Mouse (Mus musculus) neural tube, embryonic 11.5 days (tissue): Measurements from ENCODE around the gene Slc35c2. TPM values are rescaled to one million over a fixed set of nuclear protein-coding genes. Genes with fewer than 3 reads are reported as not detected.

Experiments used
- ATAC-seq: fragments of 200-750 bp; cut with Nextera tagmentation; 2 replicates; pipeline ENCODE4 v1.8.0; 2017; ENCODE audit warnings: moderate number of reproducible peaks, mild to moderate bottlenecking, moderate TSS enrichment, moderate library complexity; ENCODE audit not compliant: insufficient read depth, low FRiP score, low TSS enrichment
- DNase-seq: peaks from one replicate; pipeline ENCODE4 v3.0.0-alpha.2; 2015; ENCODE audit warnings: low spot score
- H3K27ac ChIP-seq: fragments of 300-500 bp; sonication (generic); 2 replicates; pipeline ENCODE4 v1.5.1; 2014; ENCODE audit warnings: low read depth, mild to moderate bottlenecking, low read length
- H3K27me3 ChIP-seq: fragments of 300-500 bp; sonication (generic); 2 replicates; pipeline ENCODE4 v1.6.1; 2014; ENCODE audit warnings: mild to moderate bottlenecking, low read length, mixed read lengths; ENCODE audit not compliant: control insufficient read depth, insufficient read depth
- H3K36me3 ChIP-seq: fragments of 300-500 bp; sonication (generic); 2 replicates; pipeline ENCODE4 v1.6.1; 2014; ENCODE audit warnings: mild to moderate bottlenecking, low read length, moderate library complexity, mixed read lengths; ENCODE audit not compliant: control insufficient read depth, insufficient read depth
- H3K4me1 ChIP-seq: fragments of 300-500 bp; sonication (generic); 2 replicates; pipeline ENCODE4 v1.6.1; 2014; ENCODE audit warnings: low read length, mixed read lengths; ENCODE audit not compliant: control insufficient read depth, insufficient read depth
- H3K4me2 ChIP-seq: fragments of 300-500 bp; sonication (generic); 2 replicates; pipeline ENCODE4 v1.6.1; 2014; ENCODE audit warnings: low read depth, mild to moderate bottlenecking, moderate library complexity
- H3K4me3 ChIP-seq: fragments of 300-500 bp; sonication (generic); 2 replicates; pipeline ENCODE4 v1.5.1; 2014; ENCODE audit warnings: low read depth, low read length
- H3K9ac ChIP-seq: fragments of 300-500 bp; sonication (generic); 2 replicates; pipeline ENCODE4 v1.6.1; 2014; ENCODE audit warnings: mild to moderate bottlenecking, low read length
- H3K9me3 ChIP-seq: fragments of 300-500 bp; sonication (generic); 2 replicates; pipeline ENCODE4 v1.6.1; 2016; ENCODE audit warnings: low read length; ENCODE audit not compliant: control insufficient read depth
- whole genome bisulfite sequencing: fragments of 180-500 bp; shearing (Covaris S2); extraction: QIAGEN DNeasy Blood & Tissue Kit; methylation state at CpG from one replicate; pipeline ENCODE4 v1.1.7; 2014; 5-methylcytosine and 5-hydroxymethylcytosine counted together
- polyA plus RNA-seq: library from polyadenylated mRNA; unstranded; fragments of >200 nt; fragmentation: Nextera tagmentation; extraction: Ambion mirVana; gene quantifications from 2 replicates; pipeline ENCODE4 v1.2.1, GENCODE M21; 2014

Slc35c2 gene
- polyA plus RNA-seq, result 47.3 and 48.2 TPM in 2 replicates

DNA sequence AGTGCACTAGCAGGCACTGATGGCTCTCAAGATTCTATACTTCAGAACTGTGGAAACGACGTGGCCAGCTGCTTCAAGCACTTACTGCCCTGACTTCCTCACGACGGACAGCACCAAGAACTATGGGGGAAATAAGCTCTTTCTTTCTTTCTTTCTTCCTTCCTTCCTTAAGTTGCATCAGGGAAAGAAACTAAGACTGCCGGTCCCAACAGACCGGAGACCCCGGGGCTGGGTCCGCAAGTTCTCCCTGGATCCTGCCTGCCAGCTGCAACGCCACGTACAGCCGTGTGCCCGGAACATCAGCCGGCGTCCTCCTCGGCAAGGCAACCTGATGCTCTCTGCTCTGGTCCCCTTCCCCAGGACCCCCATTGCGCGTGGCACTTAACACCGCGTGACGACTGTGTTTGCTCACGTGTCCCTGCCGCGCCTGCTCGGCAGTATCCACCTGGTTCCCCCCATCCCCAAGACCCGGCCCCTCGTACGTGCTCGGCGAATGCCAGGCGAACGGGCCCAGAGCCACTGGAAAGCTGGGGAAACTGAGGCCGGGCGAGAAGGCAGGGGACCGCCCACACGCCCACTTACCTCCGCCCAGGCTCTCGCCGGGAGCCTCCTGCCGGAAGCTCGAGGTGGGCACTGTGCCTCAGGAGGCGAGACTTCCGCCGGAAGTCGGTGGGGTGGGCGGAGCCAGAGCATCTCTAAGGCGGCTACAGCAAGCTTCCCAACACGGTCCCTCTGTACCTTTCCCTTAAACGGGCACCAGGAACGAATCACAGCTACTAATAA is at the start of gene Slc35c2:
Slc35c2 (minus strand) TSS at position 668 of the 783 bp plus-strand sequence.
- peak within 1 kb of the TSS; percentile 66 for H3K9ac ChIP-seq
- peak; percentile 94 for ATAC-seq

DNA sequence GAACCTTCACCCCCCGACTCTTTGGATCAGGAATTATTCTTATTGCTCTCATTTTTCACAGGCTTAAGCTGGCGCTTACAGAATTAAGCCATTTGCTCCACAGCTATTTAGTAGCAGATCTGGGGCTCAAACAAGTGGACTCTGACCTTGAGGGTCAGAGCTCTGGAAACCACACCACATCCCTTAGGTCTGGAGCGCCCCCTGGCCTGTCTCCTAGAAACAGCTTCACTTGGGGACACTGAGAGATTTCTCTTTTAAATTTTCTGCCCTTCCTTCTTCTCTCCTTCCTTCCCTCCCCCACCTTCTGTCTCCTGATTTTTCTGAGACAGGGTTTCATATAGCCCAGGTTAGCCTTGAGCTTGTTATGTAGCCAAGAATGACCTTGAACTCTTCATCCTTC is 49.5 kb upstream of the Slc35c2 start:
- no peaks in the 10 kb centered on the region for H3K9me3 ChIP-seq
- no peak overlapping the region for H3K27ac ChIP-seq
- H3K27me3 ChIP-seq, result no peaks in the 10 kb centered on the region
- H3K36me3 ChIP-seq, result no peaks in the 10 kb centered on the region
- no peaks in the 10 kb centered on the region for H3K4me1 ChIP-seq
- H3K4me2 ChIP-seq, result no peak overlapping the region
- no peak overlapping the region for H3K4me3 ChIP-seq
- DNase-seq, result no peak
- WGBS, result 29% methylated on average over 3 of the region's 3 CpGs
- ATAC-seq, result no peak
- H3K9ac ChIP-seq, result no peak overlapping the region

More for the DNA sequence above, at the start of gene Slc35c2:
- H3K4me1 ChIP-seq, result peaks cover 7% of the 10 kb centered on the region
- WGBS, result 1% methylated on average over 49 of the region's 49 CpGs
- peak within 1 kb of the TSS; percentile 98 for H3K4me2 ChIP-seq
- peaks cover 6% of the 10 kb centered on the region for H3K36me3 ChIP-seq
- peak within 1 kb of the TSS; percentile 78 for H3K4me3 ChIP-seq
- H3K9me3 ChIP-seq, result no peaks in the 10 kb centered on the region
- DNase-seq, result peak; percentile 93
- 0 out of 2 replicates have a peak within 1 kb of the TSS, but pooled peaks have one; percentile 21 for H3K27ac ChIP-seq
- H3K27me3 ChIP-seq, result no peaks in the 10 kb centered on the region

DNA sequence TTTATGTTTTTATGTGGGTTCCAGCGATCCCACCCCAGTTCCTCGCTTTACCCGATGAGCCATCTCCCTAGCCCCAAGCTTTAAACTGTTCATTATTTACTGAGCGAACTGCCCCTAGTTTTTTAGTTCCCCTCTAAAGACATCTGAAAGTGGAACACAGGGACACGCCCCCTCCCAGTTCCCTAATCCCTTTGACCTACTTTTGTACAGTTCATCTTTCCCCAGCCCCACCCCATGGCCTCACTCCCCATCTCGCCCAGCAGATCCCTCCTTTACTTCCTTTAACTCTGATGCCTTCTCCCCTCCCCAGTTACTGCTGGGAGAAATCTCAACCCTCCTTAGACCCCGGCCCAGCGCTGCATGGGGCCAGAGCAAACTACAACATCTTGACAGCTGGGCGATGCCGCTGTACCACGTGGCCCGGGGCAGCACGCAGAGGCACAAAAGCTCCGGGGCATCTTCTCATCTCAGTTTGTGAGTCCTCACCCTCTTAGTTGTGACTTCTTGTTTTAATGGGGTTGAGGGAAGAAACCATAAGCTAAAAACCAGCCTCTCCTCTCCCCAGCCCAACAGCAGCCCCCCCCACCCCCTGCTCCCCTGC is 45.0 kb upstream of the Slc35c2 start:
- DNase-seq (no peak), ATAC-seq (no peak)
- H3K36me3 ChIP-seq, result no peaks in the 10 kb centered on the region
- H3K9me3 ChIP-seq, result no peaks in the 10 kb centered on the region
- 47% methylated on average over 14 of the region's 14 CpGs for WGBS
- no peak overlapping the region for H3K4me2 ChIP-seq
- H3K9ac ChIP-seq, result no peak overlapping the region
- H3K27me3 ChIP-seq, result no peaks in the 10 kb centered on the region
- H3K4me3 ChIP-seq, result no peak overlapping the region
- H3K4me1 ChIP-seq, result no peaks in the 10 kb centered on the region
- H3K27ac ChIP-seq, result no peak overlapping the region

DNA sequence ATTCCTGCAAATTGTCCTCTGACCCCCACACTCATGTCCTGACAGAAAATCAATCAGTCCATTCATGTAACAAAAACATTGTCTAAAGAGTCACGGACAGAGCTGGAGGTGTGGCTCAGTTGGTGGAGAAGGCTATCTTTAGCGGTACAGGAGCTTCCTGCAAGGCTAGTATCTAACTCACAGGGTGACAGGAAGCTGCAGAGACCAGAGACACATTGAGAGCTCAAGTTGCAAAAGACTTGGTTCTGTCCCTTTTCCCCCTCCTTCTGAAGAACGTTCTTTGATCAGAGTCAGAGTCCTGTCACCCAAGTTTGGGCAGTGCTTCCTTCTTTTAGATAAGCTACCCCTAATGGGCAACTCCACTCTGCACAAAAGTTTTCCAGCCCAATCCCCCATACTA is 42.0 kb upstream of the Slc35c2 start:
- DNase-seq (no peak), ATAC-seq (no peak)
- Histone ChIP-seq H3K4me1 (peaks cover 14% of the 10 kb centered on the region), H3K27ac (no peak overlapping the region), H3K4me2 (no peak overlapping the region), H3K4me3 (no peak overlapping the region), H3K9me3 (no peaks in the 10 kb centered on the region), H3K9ac (no peak overlapping the region), H3K27me3 (no peaks in the 10 kb centered on the region), H3K36me3 (no peaks in the 10 kb centered on the region)
- 49% methylated on average over 3 of the region's 3 CpGs for WGBS

DNA sequence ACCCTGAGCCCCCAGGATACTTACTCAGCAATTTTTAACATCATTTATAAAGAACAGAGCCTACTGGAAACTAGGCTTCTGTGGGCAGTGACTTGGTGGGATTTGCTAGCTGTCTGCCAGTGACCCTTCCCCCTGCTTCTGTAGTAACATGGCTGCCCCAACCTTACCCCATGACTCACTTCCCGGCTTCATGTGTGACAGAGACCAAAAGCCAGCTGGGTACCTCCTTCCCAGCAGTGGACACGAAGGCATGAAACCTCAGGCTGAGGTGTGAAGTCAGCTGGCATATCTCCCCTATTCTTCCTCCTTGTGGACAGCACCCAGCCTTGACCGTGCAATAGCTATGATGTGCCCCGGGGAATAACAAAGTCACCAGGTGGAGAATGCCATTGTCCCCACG is 41.1 kb upstream of the Slc35c2 start:
- 71% methylated on average over 5 of the region's 5 CpGs for WGBS
- no peak overlapping the region for H3K4me3 ChIP-seq
- no peak overlapping the region for H3K4me2 ChIP-seq
- H3K9ac ChIP-seq, result no peak overlapping the region
- H3K36me3 ChIP-seq, result no peaks in the 10 kb centered on the region
- DNase-seq (no peak), ATAC-seq (no peak)
- H3K4me1 ChIP-seq, result peaks cover 24% of the 10 kb centered on the region
- no peaks in the 10 kb centered on the region for H3K9me3 ChIP-seq
- H3K27me3 ChIP-seq, result no peaks in the 10 kb centered on the region
- H3K27ac ChIP-seq, result no peak overlapping the region

DNA sequence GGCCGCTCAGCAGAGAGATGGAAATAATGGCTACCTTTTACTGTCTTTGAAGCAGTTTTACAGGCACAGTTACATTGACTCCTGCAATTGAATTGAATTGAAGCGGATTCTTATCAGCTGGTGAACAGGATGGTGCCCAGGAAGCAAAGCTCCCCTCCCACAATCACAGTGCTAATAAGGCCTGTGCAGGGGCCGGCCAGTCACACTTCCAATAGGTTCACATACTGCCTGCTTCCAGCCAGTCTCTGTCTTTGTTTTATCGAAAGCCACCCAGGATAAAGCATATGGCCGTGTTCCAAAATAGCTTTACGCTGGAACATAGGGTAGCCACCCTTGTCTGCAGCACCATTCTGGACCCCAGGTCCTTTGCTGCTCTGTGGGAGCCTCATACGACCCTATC is 39.7 kb upstream of the Slc35c2 start:
- 45% methylated on average over 7 of the region's 7 CpGs for WGBS
- ATAC-seq (no peak), DNase-seq (no peak)
- Histone ChIP-seq H3K4me2 (peak overlapping the region; percentile 91), H3K9ac (peak overlapping the region; percentile 65), H3K4me3 (0 out of 2 replicates have a peak overlapping the region, but pooled peaks have one; percentile 89), H3K4me1 (peaks cover 30% of the 10 kb centered on the region), H3K9me3 (no peaks in the 10 kb centered on the region), H3K27ac (no peak overlapping the region), H3K36me3 (no peaks in the 10 kb centered on the region), H3K27me3 (no peaks in the 10 kb centered on the region)

DNA sequence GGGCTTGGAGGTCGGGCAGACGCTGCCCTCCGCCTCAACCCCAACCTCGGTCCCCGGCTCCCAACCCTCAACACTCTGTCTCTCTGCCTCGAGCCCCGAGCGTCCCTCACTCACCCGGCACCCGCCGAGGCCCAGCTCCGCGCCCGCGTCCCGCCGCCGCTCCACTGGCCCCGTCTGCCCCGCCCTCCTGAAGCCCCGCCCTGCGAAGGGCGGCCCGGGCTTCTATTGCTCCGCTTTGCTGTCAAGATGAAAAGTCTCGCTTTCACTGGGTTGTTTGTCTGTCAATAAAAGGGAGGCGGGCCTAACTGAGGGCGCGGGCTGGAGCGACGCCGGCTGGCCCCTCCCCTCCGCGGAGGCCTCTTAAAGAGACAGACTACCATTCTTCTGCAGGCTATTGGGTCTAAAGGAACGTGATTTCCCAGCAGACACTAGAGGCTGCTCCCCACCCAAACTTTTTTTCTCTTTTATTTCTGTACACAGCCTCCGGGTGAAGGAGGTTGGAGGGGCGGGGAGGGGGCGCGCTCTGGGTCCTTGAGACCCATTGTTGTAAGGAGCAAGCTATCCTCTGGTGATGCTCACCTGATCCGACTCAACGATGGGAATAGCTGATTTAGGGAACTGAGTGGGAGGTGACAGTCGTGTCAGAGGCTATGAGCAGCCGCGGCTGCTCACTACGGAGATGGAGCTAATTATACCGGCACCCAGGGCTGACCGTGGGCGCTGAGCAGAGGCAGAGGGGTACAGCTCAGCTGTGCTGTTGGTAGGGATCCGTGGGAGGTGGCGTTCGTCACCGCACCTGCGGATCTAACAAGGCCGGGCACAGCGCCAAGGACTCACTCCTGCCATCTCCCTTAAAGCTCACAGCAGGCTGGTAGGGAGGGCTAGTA is 38.9 kb upstream of the Slc35c2 start, which contains the start of gene Elmo2:
Elmo2 (minus strand) TSS at position 176 of the 887 bp plus-strand sequence.
- peaks cover 35% of the 10 kb centered on the region for H3K4me1 ChIP-seq
- WGBS, result under 1% methylated on average over 50 of the region's 55 CpGs

DNA sequence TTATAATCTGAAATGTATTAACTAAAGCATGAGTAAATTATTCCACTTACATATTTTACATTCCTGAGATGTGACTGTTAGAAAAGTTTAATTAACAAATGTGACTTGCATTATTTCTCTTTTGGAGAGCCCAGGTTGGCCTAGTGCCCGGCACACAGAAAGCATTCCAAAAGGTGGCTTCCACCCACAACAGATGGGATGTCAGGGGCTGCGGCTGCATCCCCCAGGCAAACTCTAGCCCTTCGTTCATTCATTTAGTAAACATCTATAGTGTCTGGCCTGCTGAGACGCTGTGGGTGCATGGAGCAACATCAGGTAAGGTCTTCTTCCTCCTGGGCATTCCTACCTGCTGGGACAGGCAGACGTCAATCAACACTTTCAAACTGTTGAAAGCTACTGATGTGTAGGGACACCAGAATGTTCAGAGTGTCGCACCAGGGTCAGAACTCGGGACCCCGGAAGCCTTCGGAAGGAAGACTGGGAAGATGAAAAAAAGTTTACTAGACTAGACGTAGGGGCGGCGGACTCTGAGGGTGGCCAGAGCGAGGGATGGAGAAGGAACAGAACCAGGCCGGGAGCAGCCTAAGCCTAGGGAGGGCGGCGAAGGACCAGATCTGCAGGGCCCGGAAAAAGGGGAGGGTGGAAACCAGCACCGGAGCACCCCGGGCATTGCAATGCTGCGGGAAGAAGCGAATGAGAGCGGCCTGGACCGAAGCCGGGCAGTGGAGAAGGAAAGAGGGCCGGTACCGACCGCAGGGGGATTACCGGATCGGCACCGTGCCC is 38.0 kb upstream of the Slc35c2 start:
- H3K36me3 ChIP-seq, result no peaks in the 10 kb centered on the region
- H3K27me3 ChIP-seq, result no peaks in the 10 kb centered on the region
- H3K9ac ChIP-seq, result peak overlapping the region; percentile 86
- 2% methylated on average over 30 of the region's 30 CpGs for WGBS
- peak overlapping the region; percentile 91 for H3K4me2 ChIP-seq
- peak overlapping the region; percentile 89 for H3K4me3 ChIP-seq
- H3K9me3 ChIP-seq, result no peaks in the 10 kb centered on the region
- H3K27ac ChIP-seq, result no peak overlapping the region
- ATAC-seq (peak; percentile 43), DNase-seq (no peak)
- peaks cover 40% of the 10 kb centered on the region for H3K4me1 ChIP-seq

More for the DNA sequence above, 38.9 kb upstream of the Slc35c2 start, which contains the start of gene Elmo2:
- DNase-seq (peak; percentile 96), ATAC-seq (peak; percentile 97)
- peak within 1 kb of the TSS; percentile 86 for H3K9ac ChIP-seq
- H3K27ac ChIP-seq, result peak within 1 kb of the TSS; percentile 44
- peak within 1 kb of the TSS; percentile 89 for H3K4me3 ChIP-seq
- H3K36me3 ChIP-seq, result no peaks in the 10 kb centered on the region
- H3K9me3 ChIP-seq, result no peaks in the 10 kb centered on the region
- no peaks in the 10 kb centered on the region for H3K27me3 ChIP-seq
- H3K4me2 ChIP-seq, result peak within 1 kb of the TSS; percentile 91
